Mouse (Mus musculus) ES-Bruce4 (cell line): ENCODE measurements around the gene Tldc2.

Source experiments
- CTCF ChIP-seq: IDR thresholded peaks from one replicate; pipeline ENCODE4 v1.8.1; 2011; ENCODE audit warnings: low read depth, low read length
- EP300 ChIP-seq: IDR thresholded peaks from 2 replicates; pipeline ENCODE4 v1.6.1; 2011; ENCODE audit warnings: low read depth, low read length; ENCODE audit not compliant: insufficient read depth
- POLR2A ChIP-seq: IDR thresholded peaks from one replicate; pipeline ENCODE4 v1.8.1; 2011; ENCODE audit warnings: low read length; ENCODE audit not compliant: insufficient read depth

- no peak for TF ChIP-seq POLR2A
- no peak for TF ChIP-seq CTCF
- TF ChIP-seq EP300: no peak
Observed at GRCm38 (mm10) chr2:157072316-157072990, 14.4 kb upstream of the Tldc2 start.
